Mouse (Mus musculus): ENCODE measurements around the gene Myo3b. TPM values are rescaled to one million over a fixed set of nuclear protein-coding genes. Genes with fewer than 3 reads are reported as not detected.

Gene Myo3b
- polyA plus RNA-seq, 1 experiment from 2014 or later, result 0.25 TPM

GRCm38 (mm10) chr2:70137226-70137998 is 98.5 kb downstream of the Myo3b start:
- H3K9me3 ChIP-seq (ENCODE audit: low read length), result no peaks in the 10 kb centered on the region
- DNase-seq (ENCODE audit: low spot score) (no peak), ATAC-seq (no peak)
- H3K4me3 ChIP-seq (ENCODE audit: low read depth, low read length), result no peak overlapping the region
- H3K4me1 ChIP-seq (ENCODE audit: insufficient read depth, low read depth, low read length), result no peaks in the 10 kb centered on the region
- no peak overlapping the region for H3K9ac ChIP-seq (replicated peaks; ENCODE audit: low read depth)
- no peaks in the 10 kb centered on the region for H3K27me3 ChIP-seq (replicated peaks; ENCODE audit: insufficient read depth, low read length)
- H3K4me2 ChIP-seq (replicated peaks; ENCODE audit: low read depth, low read length), result no peak overlapping the region
- H3K27ac ChIP-seq (ENCODE audit: low read length), result no peak overlapping the region
- H3K36me3 ChIP-seq (ENCODE audit: insufficient read depth, low read length), result no peaks in the 10 kb centered on the region
- WGBS, result 85% methylated on average over 4 of the region's 4 CpGs
- TF ChIP-seq EP300 (IDR thresholded peaks at IDR 0.05) (no peak), CTCF (IDR thresholded peaks at IDR 0.05) (no peak)

GRCm38 (mm10) chr2:70143543-70144188 is 104.7 kb downstream of the Myo3b start:
- no peaks in the 10 kb centered on the region for H3K36me3 ChIP-seq (ENCODE audit: insufficient read depth, low read length)
- no peaks in the 10 kb centered on the region for H3K4me1 ChIP-seq (ENCODE audit: insufficient read depth, low read depth, low read length)
- no peak overlapping the region for H3K27ac ChIP-seq (ENCODE audit: low read length)
- DNase-seq (ENCODE audit: low spot score) (no peak), ATAC-seq (no peak)
- WGBS, result 91% methylated on average over 4 of the region's 4 CpGs
- no peaks in the 10 kb centered on the region for H3K27me3 ChIP-seq (replicated peaks; ENCODE audit: insufficient read depth, low read length)
- no peaks in the 10 kb centered on the region for H3K9me3 ChIP-seq (ENCODE audit: low read length)
- H3K4me2 ChIP-seq (replicated peaks; ENCODE audit: low read depth, low read length), result no peak overlapping the region
- H3K9ac ChIP-seq (replicated peaks; ENCODE audit: low read depth), result no peak overlapping the region
- TF ChIP-seq CTCF (IDR thresholded peaks at IDR 0.05), result no peak
- TF ChIP-seq EP300 (IDR thresholded peaks at IDR 0.05), result no peak
- H3K4me3 ChIP-seq (ENCODE audit: low read depth, low read length), result no peak overlapping the region

GRCm38 (mm10) chr2:70146993-70147581 is 108.2 kb downstream of the Myo3b start:
- no peak for DNase-seq (ENCODE audit: low spot score)
- Histone ChIP-seq H3K9me3 (ENCODE audit: low read length) (no peaks in the 10 kb centered on the region), H3K27me3 (replicated peaks; ENCODE audit: insufficient read depth, low read length) (no peaks in the 10 kb centered on the region), H3K4me1 (ENCODE audit: insufficient read depth, low read depth, low read length) (no peaks in the 10 kb centered on the region), H3K27ac (ENCODE audit: low read length) (no peak overlapping the region), H3K36me3 (ENCODE audit: insufficient read depth, low read length) (no peaks in the 10 kb centered on the region), H3K4me2 (replicated peaks; ENCODE audit: low read depth, low read length) (no peak overlapping the region), H3K9ac (replicated peaks; ENCODE audit: low read depth) (no peak overlapping the region), H3K4me3 (ENCODE audit: low read depth, low read length) (no peak overlapping the region)
- WGBS, result 51% methylated on average over 12 of the region's 12 CpGs
- TF ChIP-seq CTCF (IDR thresholded peaks at IDR 0.05) (peak; percentile 43), EP300 (IDR thresholded peaks at IDR 0.05) (no peak)
- no peak for ATAC-seq

GRCm38 (mm10) chr2:70148821-70149510 is 110.0 kb downstream of the Myo3b start:
- Histone ChIP-seq H3K36me3 (ENCODE audit: insufficient read depth, low read length) (no peaks in the 10 kb centered on the region), H3K9me3 (ENCODE audit: low read length) (no peaks in the 10 kb centered on the region), H3K4me3 (ENCODE audit: low read depth, low read length) (no peak overlapping the region), H3K27ac (ENCODE audit: low read length) (no peak overlapping the region), H3K9ac (replicated peaks; ENCODE audit: low read depth) (no peak overlapping the region), H3K4me2 (replicated peaks; ENCODE audit: low read depth, low read length) (no peak overlapping the region), H3K27me3 (replicated peaks; ENCODE audit: insufficient read depth, low read length) (no peaks in the 10 kb centered on the region), H3K4me1 (ENCODE audit: insufficient read depth, low read depth, low read length) (no peaks in the 10 kb centered on the region)
- ATAC-seq, result no peak
- WGBS, result 59% methylated on average over 13 of the region's 13 CpGs
- no peak for TF ChIP-seq CTCF (IDR thresholded peaks at IDR 0.05)
- no peak for TF ChIP-seq EP300 (IDR thresholded peaks at IDR 0.05)
- DNase-seq (ENCODE audit: low spot score), result no peak

- no peak overlapping the region for H3K27ac ChIP-seq (ENCODE audit: low read length)
- H3K9ac ChIP-seq (replicated peaks; ENCODE audit: low read depth), result no peak overlapping the region
- no peak for ATAC-seq
- no peaks in the 10 kb centered on the region for H3K9me3 ChIP-seq (ENCODE audit: low read length)
- no peak for DNase-seq (ENCODE audit: low spot score)
- no peaks in the 10 kb centered on the region for H3K36me3 ChIP-seq (ENCODE audit: insufficient read depth, low read length)
- no peak overlapping the region for H3K4me2 ChIP-seq (replicated peaks; ENCODE audit: low read depth, low read length)
- no peaks in the 10 kb centered on the region for H3K4me1 ChIP-seq (ENCODE audit: insufficient read depth, low read depth, low read length)
- H3K27me3 ChIP-seq (replicated peaks; ENCODE audit: insufficient read depth, low read length), result no peaks in the 10 kb centered on the region
- H3K4me3 ChIP-seq (ENCODE audit: low read depth, low read length), result no peak overlapping the region
- TF ChIP-seq CTCF (IDR thresholded peaks at IDR 0.05) (no peak), EP300 (IDR thresholded peaks at IDR 0.05) (no peak)
- WGBS, result 71% methylated on average over 6 of the region's 6 CpGs
These were observed 111.6 kb downstream of the Myo3b start for GRCm38 (mm10) chr2:70150399-70151035.

GRCm38 (mm10) chr2:70151930-70152329 is 113.0 kb downstream of the Myo3b start:
- H3K4me1 ChIP-seq (ENCODE audit: insufficient read depth, low read depth, low read length), result no peaks in the 10 kb centered on the region
- TF ChIP-seq CTCF (IDR thresholded peaks at IDR 0.05), result no peak
- TF ChIP-seq EP300 (IDR thresholded peaks at IDR 0.05), result no peak
- H3K9me3 ChIP-seq (ENCODE audit: low read length), result no peaks in the 10 kb centered on the region
- H3K27me3 ChIP-seq (replicated peaks; ENCODE audit: insufficient read depth, low read length), result no peaks in the 10 kb centered on the region
- H3K4me2 ChIP-seq (replicated peaks; ENCODE audit: low read depth, low read length), result no peak overlapping the region
- H3K4me3 ChIP-seq (ENCODE audit: low read depth, low read length), result no peak overlapping the region
- H3K36me3 ChIP-seq (ENCODE audit: insufficient read depth, low read length), result no peaks in the 10 kb centered on the region
- WGBS, result 44% methylated on average over 3 of the region's 3 CpGs
- H3K9ac ChIP-seq (replicated peaks; ENCODE audit: low read depth), result no peak overlapping the region
- H3K27ac ChIP-seq (ENCODE audit: low read length), result no peak overlapping the region
- no peak for ATAC-seq
- DNase-seq (ENCODE audit: low spot score), result no peak

Measured in lung, postnatal 0 days (tissue).